Mouse (Mus musculus) cerebellum, adult (tissue): Measurements from ENCODE around the gene Tmem229b.
"Not testable (repeated sequence)": the region's sequence is repeated elsewhere in the genome, so short reads cannot be mapped to it uniquely, and the experiment has no call there.

Experiments
- ATAC-seq: cut with Nextera tagmentation; 2 replicates; pipeline ENCODE4 v1.9.2; 2017; ENCODE audit warnings: mild to moderate bottlenecking, moderate library complexity, mixed read lengths; ENCODE audit not compliant: insufficient number of reproducible peaks, low FRiP score, low TSS enrichment

Gene Tmem229b

GRCm38 (mm10) chr12:79007126-79007753, at the start of gene Tmem229b:
Tmem229b (minus strand) TSS chr12:79007627.
- peak; percentile 57 for ATAC-seq

GRCm38 (mm10) chr12:79055276-79055675, 47.8 kb upstream of the Tmem229b start:
- no peak for ATAC-seq

GRCm38 (mm10) chr12:79052073-79052472, 44.6 kb upstream of the Tmem229b start:
- no peak for ATAC-seq

GRCm38 (mm10) chr12:79050545-79051212, 43.3 kb upstream of the Tmem229b start:
- no peak for ATAC-seq

- no peak for ATAC-seq
Measured at GRCm38 (mm10) chr12:79049807-79050206, 42.4 kb upstream of the Tmem229b start.

GRCm38 (mm10) chr12:79048898-79049297, 41.5 kb upstream of the Tmem229b start:
- ATAC-seq, result no peak

- ATAC-seq, result no peak
Measured at GRCm38 (mm10) chr12:79047203-79047602, 39.8 kb upstream of the Tmem229b start.

GRCm38 (mm10) chr12:79046171-79046570, 38.7 kb upstream of the Tmem229b start:
- no peak for ATAC-seq

- ATAC-seq, result no peak
Measured at GRCm38 (mm10) chr12:79044668-79045067, 37.2 kb upstream of the Tmem229b start.

- no peak for ATAC-seq
Measured at GRCm38 (mm10) chr12:79041436-79041835, 34.0 kb upstream of the Tmem229b start.

GRCm38 (mm10) chr12:79040201-79040827, 32.9 kb upstream of the Tmem229b start:
- ATAC-seq, result no peak

GRCm38 (mm10) chr12:79039708-79040107, 32.3 kb upstream of the Tmem229b start:
- ATAC-seq, result no peak

GRCm38 (mm10) chr12:79035349-79035748, 27.9 kb upstream of the Tmem229b start:
- ATAC-seq, result no peak

GRCm38 (mm10) chr12:79034331-79034730, 26.9 kb upstream of the Tmem229b start:
- no peak for ATAC-seq

GRCm38 (mm10) chr12:79028911-79029861, 21.8 kb upstream of the Tmem229b start, which contains the start of gene Plekhh1:
Plekhh1 (plus strand) TSS chr12:79029163.
- peak; percentile 85 for ATAC-seq

- ATAC-seq, result not testable (repeated sequence)
Measured at GRCm38 (mm10) chr12:79027526-79027925, 20.1 kb upstream of the Tmem229b start.

GRCm38 (mm10) chr12:79022882-79023281, 15.5 kb upstream of the Tmem229b start:
- ATAC-seq, result peak; percentile 93

GRCm38 (mm10) chr12:79021902-79022301, 14.5 kb upstream of the Tmem229b start:
- ATAC-seq, result no peak

GRCm38 (mm10) chr12:79017994-79018399, 10.6 kb upstream of the Tmem229b start:
- ATAC-seq, result no peak

GRCm38 (mm10) chr12:79016109-79016508, 8.7 kb upstream of the Tmem229b start:
- no peak for ATAC-seq
